Mouse (Mus musculus) neural tube, postnatal 0 days (tissue): Measurements from ENCODE around the gene Hist2h2aa1. TPM values are rescaled to one million over a fixed set of nuclear protein-coding genes. Genes with fewer than 3 reads are reported as not detected.

Experiments
- microRNA-seq: library from miRNA; unstranded; fragments of <30 nt; microRNA quantifications from one replicate; pipeline ENCODE4, GENCODE M21; 2016
- polyA plus RNA-seq: library from polyadenylated mRNA; unstranded; fragments of >200 nt; fragmentation: Nextera tagmentation; extraction: Ambion mirVana; gene quantifications from 2 replicates; pipeline ENCODE4 v1.2.1, GENCODE M21; 2015

Hist2h2aa1 gene
- polyA plus RNA-seq: 8.1 and 14.3 TPM in 2 replicates

DNA sequence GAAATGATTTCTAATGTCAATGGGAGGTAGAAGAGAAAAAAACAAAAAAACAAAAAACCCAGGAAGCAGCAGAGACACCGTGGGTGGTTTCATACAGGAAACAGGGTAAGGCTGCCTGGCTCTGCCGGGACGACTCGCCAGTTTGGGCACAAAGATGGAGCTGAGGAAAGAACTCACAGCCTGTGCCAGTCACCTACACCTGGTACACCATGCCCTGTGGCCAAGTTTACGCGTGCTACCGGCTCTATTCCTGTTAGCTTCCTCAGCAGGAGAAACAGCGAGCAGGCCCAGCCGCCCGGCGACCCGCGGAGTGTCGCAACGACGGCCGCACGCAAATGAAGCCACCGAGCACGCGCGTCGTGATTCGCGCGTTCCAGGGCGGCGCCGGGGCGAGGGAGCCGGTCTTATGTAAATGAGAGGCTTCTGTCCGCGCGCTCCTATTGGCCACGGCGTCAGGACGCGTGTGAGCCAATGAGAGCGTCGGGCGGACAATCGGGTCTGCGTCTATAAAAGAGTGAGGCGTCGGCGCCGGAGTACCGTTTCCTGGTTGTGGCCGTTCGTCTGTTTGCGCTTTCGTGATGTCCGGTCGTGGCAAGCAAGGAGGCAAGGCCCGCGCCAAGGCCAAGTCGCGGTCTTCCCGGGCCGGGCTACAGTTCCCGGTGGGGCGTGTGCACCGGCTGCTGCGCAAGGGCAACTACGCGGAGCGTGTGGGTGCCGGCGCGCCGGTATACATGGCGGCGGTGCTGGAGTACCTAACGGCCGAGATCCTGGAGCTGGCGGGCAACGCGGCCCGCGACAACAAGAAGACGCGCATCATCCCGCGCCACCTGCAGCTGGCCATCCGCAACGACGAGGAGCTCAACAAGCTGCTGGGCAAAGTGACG is at the start of gene Hist2h2aa1:
Gene Hist2h2aa1, plus strand, starts transcription at position 495 of the 884 bp plus-strand sequence.

GRCm38 (mm10) chr3:96219661-96220130 is 25.6 kb upstream of the Hist2h2aa1 start, which contains the start of the genes Bola1 and Hist2h2ab:
Gene Bola1, minus strand, starts transcription at chr3:96219709.
Gene Hist2h2ab, plus strand, starts transcription at chr3:96219865.

GRCm38 (mm10) chr3:96220765-96221639 is 24.3 kb upstream of the Hist2h2aa1 start, which contains the start of the genes Hist2h2ac and Hist2h2be:
Gene Hist2h2ac, minus strand, starts transcription at chr3:96220880.
Gene Hist2h2be, plus strand, starts transcription at chr3:96221119.

GRCm38 (mm10) chr3:96238954-96239793 is 6.1 kb upstream of the Hist2h2aa1 start, which contains the start of gene Hist2h3c2:
Gene Hist2h3c2, minus strand, starts transcription at chr3:96239127.

GRCm38 (mm10) chr3:96239949-96240798 is 5.1 kb upstream of the Hist2h2aa1 start, which contains the start of gene Hist2h2aa2:
Gene Hist2h2aa2, minus strand, starts transcription at chr3:96240276.

GRCm38 (mm10) chr3:96246427-96246856 is 1.1 kb downstream of the Hist2h2aa1 start, which contains the start of gene Hist2h3c1:
Gene Hist2h3c1, plus strand, starts transcription at chr3:96246685.

GRCm38 (mm10) chr3:96262979-96263550 is 17.8 kb downstream of the Hist2h2aa1 start, which contains the start of gene Hist2h4:
Gene Hist2h4, minus strand, starts transcription at chr3:96263311.

GRCm38 (mm10) chr3:96268051-96268775 is 22.9 kb downstream of the Hist2h2aa1 start, which contains the start of gene Hist2h3b:
Gene Hist2h3b, plus strand, starts transcription at chr3:96268654.

GRCm38 (mm10) chr3:96269511-96270474 is 24.5 kb downstream of the Hist2h2aa1 start, which contains the start of gene Hist2h2bb:
Gene Hist2h2bb, plus strand, starts transcription at chr3:96269752.

GRCm38 (mm10) chr3:96293787-96294186 is 48.5 kb downstream of the Hist2h2aa1 start, which contains the start of gene Fcgr1:
Gene Fcgr1, minus strand, starts transcription at chr3:96293969.

Small RNA genes within 50 kb of the gene (microRNA-seq; reads per million reads assigned to microRNA genes)
- not detected for gene Gm44492
- not detected for gene Gm47311
- gene Gm47313: not detected

Other genes with a start within 250 kb of the Hist2h2aa1 start
- gene Plekho1, start 249.5 kb upstream of the Hist2h2aa1 start, polyA plus RNA-seq: 37.5 and 41.6 TPM in 2 replicates
- gene Vps45, start 187.0 kb upstream of the Hist2h2aa1 start, polyA plus RNA-seq: 56.3 and 64.0 TPM in 2 replicates
- gene Otud7b, start 141.0 kb upstream of the Hist2h2aa1 start, polyA plus RNA-seq: 13.2 and 16.9 TPM in 2 replicates
- 12.2 and 13.3 TPM in 2 replicates for gene Mtmr11, start 83.5 kb upstream of the Hist2h2aa1 start, polyA plus RNA-seq
- gene Sf3b4, start 73.2 kb upstream of the Hist2h2aa1 start, polyA plus RNA-seq: 116 and 128 TPM in 2 replicates
- 133 and 142 TPM in 2 replicates for gene Sv2a, start 64.3 kb upstream of the Hist2h2aa1 start, polyA plus RNA-seq
- gene Bola1, start 25.8 kb upstream of the Hist2h2aa1 start, polyA plus RNA-seq: 68.0 and 74.2 TPM in 2 replicates
- 0.93 TPM in 1 of 2 replicates, not detected in the other for gene Hist2h2ab, start 25.6 kb upstream of the Hist2h2aa1 start, polyA plus RNA-seq
- 2.5 and 2.6 TPM in 2 replicates for gene Hist2h2ac, start 24.6 kb upstream of the Hist2h2aa1 start, polyA plus RNA-seq
- gene Hist2h2be, start 24.4 kb upstream of the Hist2h2aa1 start, polyA plus RNA-seq: 3.0 and 3.5 TPM in 2 replicates
- gene Hist2h3c2, start 6.4 kb upstream of the Hist2h2aa1 start, polyA plus RNA-seq: 0.76 and 1.1 TPM in 2 replicates
- 38.3 and 48.6 TPM in 2 replicates for gene Hist2h2aa2, start 5.2 kb upstream of the Hist2h2aa1 start, polyA plus RNA-seq
- 0.36 and 0.65 TPM in 2 replicates for gene Hist2h3c1, start 1.2 kb downstream of the Hist2h2aa1 start, polyA plus RNA-seq
- gene Hist2h4, start 17.8 kb downstream of the Hist2h2aa1 start, polyA plus RNA-seq: 6.8 and 9.0 TPM in 2 replicates
- 10.3 and 10.6 TPM in 2 replicates for gene Hist2h3b, start 23.2 kb downstream of the Hist2h2aa1 start, polyA plus RNA-seq
- 1.4 TPM in 1 of 2 replicates, not detected in the other for gene Hist2h2bb, start 24.3 kb downstream of the Hist2h2aa1 start, polyA plus RNA-seq
- 3.0 and 3.6 TPM in 2 replicates for gene Fcgr1, start 48.5 kb downstream of the Hist2h2aa1 start, polyA plus RNA-seq
- gene BC107364, start 206.8 kb downstream of the Hist2h2aa1 start, polyA plus RNA-seq: 0.21 TPM in 1 of 2 replicates, not detected in the other